Comparison of ENCODE assay signal across 33 mouse cellular contexts in the genomic region with DNA sequence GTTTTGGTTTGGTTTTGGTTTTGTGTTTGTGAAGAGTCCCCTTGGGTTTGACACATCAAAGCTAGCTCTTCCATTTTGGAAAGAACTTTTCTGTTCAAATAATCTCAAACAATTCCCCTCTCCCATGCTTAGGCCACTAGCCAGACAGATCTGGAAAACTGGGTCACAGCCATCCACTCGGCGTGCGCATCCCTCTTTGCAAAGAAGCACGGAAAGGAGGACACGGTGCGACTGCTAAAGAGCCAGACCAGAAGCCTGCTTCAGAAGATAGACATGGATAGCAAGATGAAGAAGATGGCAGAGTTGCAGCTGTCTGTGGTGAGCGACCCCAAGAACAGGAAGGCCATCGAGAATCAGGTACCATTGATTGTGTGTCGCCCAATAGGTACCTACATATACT.
"Had no signal": no experiment of that assay in that cellular context is flagged by ENCODE, and none has a peak within 500 bp of the region (broad histone marks: within the 10 kb centered on the region; RNA-seq: fewer than 3 reads in every experiment).

No protein-coding gene starts in this region.

- H3K27ac ChIP-seq: heart, embryonic 10.5 days; heart, embryonic 13.5 days; heart, embryonic 15.5 days; hindbrain, embryonic 10.5 days; hindbrain, embryonic 12.5 days; hindbrain, embryonic 13.5 days; hindbrain, embryonic 14.5 days; hindbrain, embryonic 15.5 days; hindbrain, postnatal 0 days; kidney, embryonic 15.5 days; kidney, postnatal 0 days; layer of hippocampus, adult 2 months had no signal

- DNase-seq: heart, postnatal 10 days; heart, postnatal 14 days; heart, postnatal 36 days; kidney, adult 11 months; kidney, adult 18-20 months; kidney, adult 2 months; kidney, adult 8-10 months; kidney, adult 9 months; kidney, postnatal 10 days; kidney, postnatal 14 days; kidney, postnatal 25 days; kidney, postnatal 36 days; kidney, postnatal 4 days; layer of hippocampus, adult 9-11 months; layer of hippocampus, postnatal 36 days had no signal

- H3K9me3 ChIP-seq: heart, embryonic 10.5 days; heart, embryonic 12.5 days; heart, embryonic 13.5 days; heart, embryonic 15.5 days; hindbrain, embryonic 10.5 days; hindbrain, embryonic 12.5 days; hindbrain, embryonic 13.5 days; hindbrain, embryonic 15.5 days; kidney, embryonic 15.5 days had no signal

- H3K9ac ChIP-seq: heart, embryonic 12.5 days; heart, embryonic 13.5 days; heart, embryonic 15.5 days; hindbrain, embryonic 12.5 days; hindbrain, embryonic 13.5 days; hindbrain, embryonic 14.5 days; hindbrain, embryonic 15.5 days; kidney, embryonic 15.5 days had no signal

- H3K4me2 ChIP-seq: heart, embryonic 11.5 days; heart, embryonic 12.5 days; heart, embryonic 13.5 days; heart, embryonic 15.5 days; hindbrain, embryonic 12.5 days; hindbrain, embryonic 13.5 days; hindbrain, embryonic 14.5 days; hindbrain, embryonic 15.5 days; kidney, embryonic 15.5 days had no signal

- H3K36me3 ChIP-seq: heart, embryonic 10.5 days; heart, embryonic 13.5 days; heart, embryonic 15.5 days; hindbrain, embryonic 10.5 days; hindbrain, embryonic 12.5 days; hindbrain, embryonic 13.5 days; hindbrain, embryonic 15.5 days; kidney, embryonic 15.5 days had no signal

- ATAC-seq: hindbrain, embryonic 16.5 days; hindbrain, postnatal 0 days; inflammation-experienced regulatory T-cells, adult 6 months; intestine, embryonic 16.5 days; intestine, postnatal 0 days had no signal

- H3K4me1 ChIP-seq: hindbrain, embryonic 12.5 days; hindbrain, embryonic 13.5 days; hindbrain, embryonic 15.5 days had no signal

- H3K4me3 ChIP-seq: heart, embryonic 10.5 days; heart, embryonic 12.5 days; heart, embryonic 13.5 days; heart, embryonic 15.5 days; hindbrain, embryonic 10.5 days; hindbrain, embryonic 12.5 days; hindbrain, embryonic 13.5 days; hindbrain, embryonic 15.5 days; kidney, embryonic 15.5 days; layer of hippocampus, adult 2 months had no signal

- H3K27me3 ChIP-seq: heart, embryonic 12.5 days; heart, embryonic 13.5 days; heart, embryonic 15.5 days; hindbrain, embryonic 12.5 days; hindbrain, embryonic 13.5 days; hindbrain, embryonic 15.5 days; kidney, embryonic 15.5 days had no signal
